Mouse (Mus musculus) embryonic facial prominence, embryonic 11.5 days (tissue): Measurements from ENCODE around the gene Cd177. TPM values are rescaled to one million over a fixed set of nuclear protein-coding genes. Genes with fewer than 3 reads are reported as not detected.

Experiments used
- ATAC-seq: fragments of 200-750 bp; cut with Nextera tagmentation; replicated peaks from 2 replicates; pipeline ENCODE4 v1.8.0; 2017; ENCODE audit warnings: low read depth; ENCODE audit not compliant: insufficient number of reproducible peaks, low FRiP score, low TSS enrichment
- DNase-seq: peaks from one replicate; pipeline ENCODE4 v3.0.0-alpha.2; 2015; ENCODE audit warnings: low spot score
- H3K27ac ChIP-seq: fragments of 300-500 bp; sonication (generic); replicated peaks from 2 replicates; pipeline ENCODE4 v1.5.1; 2014; ENCODE audit warnings: mild to moderate bottlenecking, low read depth, low read length, control low read depth
- H3K27me3 ChIP-seq: fragments of 300-500 bp; sonication (generic); 2 replicates; pipeline ENCODE4 v1.6.1; 2014; ENCODE audit warnings: mild to moderate bottlenecking, low read length, moderate library complexity, mixed read lengths; ENCODE audit not compliant: control insufficient read depth, insufficient read depth
- H3K36me3 ChIP-seq: fragments of 300-500 bp; sonication (generic); replicated peaks from 2 replicates; pipeline ENCODE4 v1.6.1; 2014; ENCODE audit warnings: low read depth, mild to moderate bottlenecking, low read length, moderate library complexity, mixed read lengths; ENCODE audit not compliant: control insufficient read depth, insufficient read depth
- H3K4me1 ChIP-seq: fragments of 300-500 bp; sonication (generic); 2 replicates; pipeline ENCODE4 v1.6.1; 2014; ENCODE audit warnings: low read length, mixed read lengths; ENCODE audit not compliant: control insufficient read depth, insufficient read depth
- H3K4me2 ChIP-seq: fragments of 300-500 bp; sonication (generic); 2 replicates; pipeline ENCODE4 v1.6.1; 2014; ENCODE audit warnings: low read depth, mild to moderate bottlenecking, control low read depth, low read length, moderate library complexity
- H3K4me3 ChIP-seq: fragments of 300-500 bp; sonication (generic); 2 replicates; pipeline ENCODE4 v1.5.1; 2014; ENCODE audit warnings: low read depth, low read length, control low read depth
- H3K9ac ChIP-seq: fragments of 300-500 bp; sonication (generic); replicated peaks from 2 replicates; pipeline ENCODE4 v1.6.1; 2014; ENCODE audit warnings: mild to moderate bottlenecking, control low read depth, low read length
- H3K9me3 ChIP-seq: fragments of 300-500 bp; sonication (generic); replicated peaks from 2 replicates; pipeline ENCODE4 v1.6.1; 2016; ENCODE audit warnings: mild to moderate bottlenecking, low read length, inconsistent platforms, mixed read lengths; ENCODE audit not compliant: control insufficient read depth
- WGBS: fragments of 180-500 bp; shearing (Covaris S2); extraction: QIAGEN DNeasy Blood & Tissue Kit; methylation state at CpG from one replicate; pipeline ENCODE4 v1.1.7; 2014; 5-methylcytosine and 5-hydroxymethylcytosine counted together
- polyA plus RNA-seq: library from polyadenylated mRNA; unstranded; fragments of >200 nt; fragmentation: Nextera tagmentation; extraction: Ambion mirVana; gene quantifications from 2 replicates; pipeline ENCODE4 v1.2.1, GENCODE M21; 2014

Cd177 gene
- polyA plus RNA-seq, 1 experiment from 2014 or later: not detected

- no peak overlapping the region for H3K27ac ChIP-seq
- H3K36me3 ChIP-seq: no peaks in the 10 kb centered on the region
- no peak overlapping the region for H3K4me2 ChIP-seq
- H3K9ac ChIP-seq: no peak overlapping the region
- DNase-seq (no peak), ATAC-seq (no peak)
- no peaks in the 10 kb centered on the region for H3K4me1 ChIP-seq
- no peak overlapping the region for H3K4me3 ChIP-seq
- H3K27me3 ChIP-seq: no peaks in the 10 kb centered on the region
- no peaks in the 10 kb centered on the region for H3K9me3 ChIP-seq
Measured at GRCm38 (mm10) chr7:24771361-24771760, 11.2 kb upstream of the Cd177 start.

DNA sequence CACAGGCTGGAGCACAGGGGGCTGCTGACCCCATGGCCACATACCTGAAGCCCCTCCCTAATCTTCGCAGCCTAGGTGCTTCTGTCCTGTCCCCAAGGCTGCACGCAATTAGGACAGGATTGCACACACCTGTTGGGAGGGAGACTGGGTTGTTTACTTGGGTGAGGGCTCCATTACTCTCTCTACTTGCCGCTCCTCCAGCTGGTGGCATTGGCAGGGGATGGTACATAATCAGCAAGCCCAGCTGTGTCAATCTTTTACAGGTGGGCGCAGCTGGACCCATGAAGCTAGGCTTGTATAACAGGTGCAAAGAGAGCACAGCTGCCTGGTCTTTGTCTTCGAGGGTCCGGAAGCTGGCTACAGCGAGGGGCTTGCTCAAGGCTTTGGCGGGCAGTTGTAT, 2.5 kb upstream of the Cd177 start:
- no peaks in the 10 kb centered on the region for H3K4me1 ChIP-seq
- H3K9me3 ChIP-seq: no peaks in the 10 kb centered on the region
- H3K9ac ChIP-seq: no peak overlapping the region
- 88% methylated on average over 8 of the region's 8 CpGs for WGBS
- H3K4me2 ChIP-seq: no peak overlapping the region
- DNase-seq: no peak
- H3K4me3 ChIP-seq: no peak overlapping the region
- ATAC-seq: no peak
- no peaks in the 10 kb centered on the region for H3K36me3 ChIP-seq
- H3K27me3 ChIP-seq: no peaks in the 10 kb centered on the region
- no peak overlapping the region for H3K27ac ChIP-seq

DNA sequence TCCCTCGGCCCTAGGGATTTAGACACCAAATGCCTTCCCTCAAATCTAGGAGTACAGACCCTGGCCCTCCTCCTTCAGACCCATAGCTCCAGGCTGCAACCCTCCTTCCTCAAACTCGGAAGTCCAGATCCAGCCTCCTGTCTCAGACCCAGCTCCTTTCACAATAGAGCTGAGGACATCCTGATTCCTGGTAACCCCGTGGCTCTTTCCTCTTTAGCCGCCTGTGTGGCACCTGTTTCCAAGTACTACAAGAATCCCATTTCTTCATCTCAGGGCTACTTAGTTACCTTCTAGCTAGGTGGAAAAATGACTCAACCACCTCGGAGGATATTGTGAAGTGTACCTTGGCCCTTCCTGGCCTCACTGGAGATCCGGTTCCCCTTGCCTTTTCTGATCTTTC, 1.1 kb upstream of the Cd177 start:
- no peak overlapping the region for H3K27ac ChIP-seq
- no peak overlapping the region for H3K9ac ChIP-seq
- H3K9me3 ChIP-seq: no peaks in the 10 kb centered on the region
- no peak overlapping the region for H3K4me2 ChIP-seq
- no peaks in the 10 kb centered on the region for H3K36me3 ChIP-seq
- H3K4me3 ChIP-seq: no peak overlapping the region
- no peaks in the 10 kb centered on the region for H3K4me1 ChIP-seq
- no peak for DNase-seq
- H3K27me3 ChIP-seq: no peaks in the 10 kb centered on the region
- 66% methylated on average over 6 of the region's 6 CpGs for WGBS
- no peak for ATAC-seq

- Histone ChIP-seq H3K4me1 (no peaks in the 10 kb centered on the region), H3K27ac (no peak overlapping the region), H3K4me3 (no peak overlapping the region), H3K9ac (no peak overlapping the region), H3K36me3 (no peaks in the 10 kb centered on the region), H3K9me3 (no peaks in the 10 kb centered on the region), H3K4me2 (no peak overlapping the region), H3K27me3 (no peaks in the 10 kb centered on the region)
- DNase-seq: no peak
- no peak for ATAC-seq
- WGBS: 86% methylated on average over 1 of the region's 1 CpGs
Measured at GRCm38 (mm10) chr7:24758520-24758919, 1.6 kb downstream of the Cd177 start.

DNA sequence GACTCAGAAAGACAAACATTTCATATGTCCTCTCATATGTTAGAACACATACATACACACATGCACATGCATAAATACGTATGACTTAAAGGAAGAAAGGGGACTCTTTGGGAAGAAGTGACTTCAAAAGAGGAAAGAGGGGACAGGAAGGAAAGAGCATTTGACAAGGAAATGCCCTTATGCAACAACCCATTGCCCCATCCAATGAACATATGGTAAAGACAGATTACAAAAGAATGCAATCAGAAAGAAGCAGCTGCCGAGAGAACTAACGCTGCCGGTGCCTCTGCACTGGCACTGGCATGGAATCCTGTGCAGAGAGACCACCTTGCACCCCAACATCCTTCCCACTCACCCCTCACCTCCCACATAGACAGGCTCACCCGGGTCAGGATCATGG, 6.6 kb downstream of the Cd177 start:
- ATAC-seq (no peak), DNase-seq (no peak)
- Histone ChIP-seq H3K4me1 (no peaks in the 10 kb centered on the region), H3K4me2 (no peak overlapping the region), H3K9me3 (no peaks in the 10 kb centered on the region), H3K9ac (no peak overlapping the region), H3K36me3 (no peaks in the 10 kb centered on the region), H3K4me3 (no peak overlapping the region), H3K27me3 (no peaks in the 10 kb centered on the region), H3K27ac (no peak overlapping the region)
- 84% methylated on average over 5 of the region's 5 CpGs for WGBS

DNA sequence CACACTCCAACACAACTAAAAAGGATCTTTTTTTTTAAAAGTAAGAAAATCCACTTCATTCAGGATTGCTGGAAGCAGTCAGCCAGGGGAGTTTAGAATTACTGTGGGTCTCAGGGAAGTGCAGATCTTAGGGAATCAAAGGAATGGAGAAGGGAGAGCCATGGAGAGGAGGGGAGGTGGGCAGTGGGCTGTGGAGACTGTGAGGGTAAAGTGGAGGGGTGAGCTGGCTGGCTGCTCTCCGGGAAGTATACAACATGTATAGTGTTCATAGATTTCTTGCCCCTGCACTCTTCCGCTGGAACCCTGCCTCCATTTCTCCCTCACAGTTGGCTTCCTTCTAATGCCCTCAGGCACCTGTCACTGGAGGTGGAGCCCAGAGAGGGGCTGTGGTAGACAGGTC, 8.5 kb downstream of the Cd177 start:
- Histone ChIP-seq H3K9me3 (no peaks in the 10 kb centered on the region), H3K27me3 (no peaks in the 10 kb centered on the region), H3K9ac (no peak overlapping the region), H3K4me3 (no peak overlapping the region), H3K4me1 (no peaks in the 10 kb centered on the region), H3K4me2 (no peak overlapping the region), H3K27ac (no peak overlapping the region), H3K36me3 (no peaks in the 10 kb centered on the region)
- ATAC-seq: no peak
- no peak for DNase-seq
- WGBS: 76% methylated on average over 2 of the region's 2 CpGs

GRCm38 (mm10) chr7:24750695-24751094, 9.4 kb downstream of the Cd177 start:
- no peak overlapping the region for H3K4me3 ChIP-seq
- H3K27ac ChIP-seq: no peak overlapping the region
- H3K9ac ChIP-seq: no peak overlapping the region
- 53% methylated on average over 4 of the region's 4 CpGs for WGBS
- no peak for DNase-seq
- H3K36me3 ChIP-seq: no peaks in the 10 kb centered on the region
- no peaks in the 10 kb centered on the region for H3K9me3 ChIP-seq
- H3K4me2 ChIP-seq: no peak overlapping the region
- H3K4me1 ChIP-seq: no peaks in the 10 kb centered on the region
- ATAC-seq: no peak
- H3K27me3 ChIP-seq: no peaks in the 10 kb centered on the region

- ATAC-seq (0 out of 2 replicates have a peak, but pooled peaks have one; percentile 34), DNase-seq (peak; percentile 41)
- H3K9me3 ChIP-seq: no peaks in the 10 kb centered on the region
- H3K4me2 ChIP-seq: no peak overlapping the region; the same call in 1 of the 2 replicates
- no peaks in the 10 kb centered on the region for H3K27me3 ChIP-seq
- H3K4me3 ChIP-seq: no peak overlapping the region
- no peak overlapping the region; the same call in 1 of the 2 replicates for H3K9ac ChIP-seq
- H3K27ac ChIP-seq: no peak overlapping the region
- no peaks in the 10 kb centered on the region for H3K4me1 ChIP-seq
- 15% methylated on average over 17 of the region's 17 CpGs for WGBS
- H3K36me3 ChIP-seq: no peaks in the 10 kb centered on the region
Measured at GRCm38 (mm10) chr7:24735970-24736670, 24.0 kb downstream of the Cd177 start.
